Mouse (Mus musculus) neutrophil, adult 59 days (primary cell): ENCODE measurements around the gene Kif2b. TPM values are rescaled to one million over a fixed set of nuclear protein-coding genes. Genes with fewer than 3 reads are reported as not detected.

Experiments used
- total RNA-seq, 2 experiments: library from RNA; stranded (reverse); gene quantifications; 1 replicate in 1 of 2; 2 replicates in 1 of 2; pipeline ENCODE4 v1.2.4; 2023

Gene Kif2b
- not detected for total RNA-seq

DNA sequence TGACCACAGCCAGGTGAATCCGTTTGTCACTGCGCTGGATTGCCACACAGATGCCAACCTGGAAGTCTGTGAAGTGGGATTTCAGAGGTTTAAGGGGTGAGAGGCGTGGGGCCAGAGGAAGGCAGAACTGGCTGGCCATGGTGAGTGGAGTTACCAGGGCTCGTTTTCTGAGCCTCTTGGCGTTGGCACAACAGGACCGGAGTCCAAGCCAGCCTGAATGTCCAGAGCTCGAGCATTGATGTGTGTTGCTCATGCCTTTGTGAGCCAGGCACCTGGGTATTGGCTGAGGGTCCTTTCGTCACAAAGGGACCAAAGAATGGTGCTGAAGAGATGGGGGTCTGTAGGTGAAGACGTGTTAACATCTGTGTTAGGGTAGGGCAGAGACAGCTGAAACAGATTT lies at the start of gene Kif2b:
Gene Kif2b (minus strand): TSS at position 242 of the 400 bp plus-strand sequence.

